Comparison of ENCODE assay signal across 12 mouse cellular contexts in genomic region chr17:87795927-87796714, GRCm38 (mm10). TPM values are rescaled to one million over a fixed set of nuclear protein-coding genes. Genes with fewer than 3 reads are reported as not detected.
DNase-seq lines count a peak whose midpoint lies in the region; ATAC-seq and TF ChIP-seq lines count a peak whose summit lies in the region.
"Had no signal": no experiment of that assay in that cellular context is flagged by ENCODE, and none has a peak within 500 bp of the region (broad histone marks: within the 10 kb centered on the region; RNA-seq: fewer than 3 reads in every experiment).

No protein-coding gene starts in this region.

- no peak overlapping the region for H3K9ac ChIP-seq in intestine, embryonic 15.5 days
- no peak overlapping the region for H3K9ac ChIP-seq in intestine, postnatal 0 days (ENCODE audit: low read depth, low read length)
- H3K9ac ChIP-seq in embryonic facial prominence, embryonic 12.5 days, result no peak overlapping the region
- no peak overlapping the region for H3K9ac ChIP-seq in hindbrain, embryonic 16.5 days (ENCODE audit: low read depth, low read length)
- no peak overlapping the region for H3K9ac ChIP-seq in neural tube, embryonic 12.5 days
- H3K9ac ChIP-seq: embryonic facial prominence, embryonic 15.5 days had no signal

- no peak for ATAC-seq in intestine, embryonic 15.5 days
- no peak for ATAC-seq in intestine, postnatal 0 days
- no peak for ATAC-seq in embryonic facial prominence, embryonic 12.5 days (ENCODE audit: insufficient number of reproducible peaks, insufficient read depth, low FRiP score, low TSS enrichment)
- ATAC-seq in hindbrain, embryonic 16.5 days, result no peak
- no peak for ATAC-seq in neural tube, embryonic 12.5 days (ENCODE audit: low FRiP score, low read depth)
- no peak for ATAC-seq in inflammation-experienced regulatory T-cells, adult 6 months
- ATAC-seq: Patski had no signal

- no peak overlapping the region for H3K4me3 ChIP-seq in intestine, embryonic 15.5 days (replicated peaks)
- H3K4me3 ChIP-seq in intestine, postnatal 0 days (ENCODE audit: low read depth, low read length), result no peak overlapping the region
- peak overlapping the region; percentile 45; the same call in 1 of the 2 replicates for H3K4me3 ChIP-seq in embryonic facial prominence, embryonic 12.5 days
- H3K4me3 ChIP-seq in hindbrain, embryonic 16.5 days (ENCODE audit: low read length), result peak overlapping the region; percentile 60; the same call in 1 of the 2 replicates
- H3K4me3 ChIP-seq in neural tube, embryonic 12.5 days, result peak overlapping the region; percentile 41; the same call in 1 of the 2 replicates
- H3K4me3 ChIP-seq: myocyte had no signal

- peaks cover 24% of the 10 kb centered on the region for H3K4me1 ChIP-seq in intestine, embryonic 15.5 days (replicated peaks)
- H3K4me1 ChIP-seq in intestine, postnatal 0 days (replicated peaks; ENCODE audit: control insufficient read depth, insufficient read depth, low read length), result no peaks in the 10 kb centered on the region; the same call in 1 of the 2 replicates
- H3K4me1 ChIP-seq in embryonic facial prominence, embryonic 12.5 days, result peaks cover 15% of the 10 kb centered on the region
- H3K4me1 ChIP-seq in hindbrain, embryonic 16.5 days (ENCODE audit: control insufficient read depth, insufficient read depth, low read depth, low read length), result peaks cover 11% of the 10 kb centered on the region
- peaks cover 26% of the 10 kb centered on the region for H3K4me1 ChIP-seq in neural tube, embryonic 12.5 days

- no peaks in the 10 kb centered on the region for H3K36me3 ChIP-seq in intestine, embryonic 15.5 days
- H3K36me3 ChIP-seq in intestine, postnatal 0 days (ENCODE audit: control insufficient read depth, insufficient read depth), result no peaks in the 10 kb centered on the region
- H3K36me3 ChIP-seq in embryonic facial prominence, embryonic 12.5 days, result no peaks in the 10 kb centered on the region
- no peaks in the 10 kb centered on the region for H3K36me3 ChIP-seq in hindbrain, embryonic 16.5 days (ENCODE audit: control insufficient read depth, insufficient read depth, low read length)
- no peaks in the 10 kb centered on the region for H3K36me3 ChIP-seq in neural tube, embryonic 12.5 days
- H3K36me3 ChIP-seq: embryonic facial prominence, embryonic 15.5 days had no signal

- 18% methylated on average over 12 of the region's 12 CpGs for WGBS in intestine, embryonic 15.5 days
- WGBS in intestine, postnatal 0 days, result 26% methylated on average over 12 of the region's 12 CpGs
- 30% methylated on average over 12 of the region's 12 CpGs for WGBS in embryonic facial prominence, embryonic 12.5 days
- 30% methylated on average over 12 of the region's 12 CpGs for WGBS in hindbrain, embryonic 16.5 days
- WGBS in neural tube, embryonic 12.5 days, result 31% methylated on average over 12 of the region's 12 CpGs

- no peak overlapping the region for H3K27ac ChIP-seq in intestine, embryonic 15.5 days
- H3K27ac ChIP-seq in intestine, postnatal 0 days (ENCODE audit: low read depth, low read length), result no peak overlapping the region
- H3K27ac ChIP-seq in embryonic facial prominence, embryonic 12.5 days, result no peak overlapping the region
- H3K27ac ChIP-seq in hindbrain, embryonic 16.5 days (ENCODE audit: low read depth, low read length), result no peak overlapping the region
- no peak overlapping the region for H3K27ac ChIP-seq in neural tube, embryonic 12.5 days
- H3K27ac ChIP-seq: embryonic facial prominence, embryonic 15.5 days had no signal

- TF ChIP-seq CTCF in intestine, postnatal 0 days (IDR thresholded peaks at IDR 0.05; ENCODE audit: low read depth), result no peak

- no peaks in the 10 kb centered on the region for H3K9me3 ChIP-seq in intestine, embryonic 15.5 days
- H3K9me3 ChIP-seq in intestine, postnatal 0 days (ENCODE audit: control insufficient read depth), result no peaks in the 10 kb centered on the region
- no peaks in the 10 kb centered on the region for H3K9me3 ChIP-seq in embryonic facial prominence, embryonic 12.5 days
- no peaks in the 10 kb centered on the region for H3K9me3 ChIP-seq in hindbrain, embryonic 16.5 days (ENCODE audit: control insufficient read depth, low read length)
- no peaks in the 10 kb centered on the region for H3K9me3 ChIP-seq in neural tube, embryonic 12.5 days
- H3K9me3 ChIP-seq: embryonic facial prominence, embryonic 15.5 days had no signal

- H3K27me3 ChIP-seq in intestine, embryonic 15.5 days (replicated peaks), result peaks cover 59% of the 10 kb centered on the region
- peaks cover 63% of the 10 kb centered on the region for H3K27me3 ChIP-seq in intestine, postnatal 0 days (replicated peaks; ENCODE audit: control insufficient read depth, insufficient read depth, low read length)
- peaks cover 63% of the 10 kb centered on the region for H3K27me3 ChIP-seq in embryonic facial prominence, embryonic 12.5 days
- peaks cover 38% of the 10 kb centered on the region for H3K27me3 ChIP-seq in hindbrain, embryonic 16.5 days (replicated peaks; ENCODE audit: control insufficient read depth, insufficient read depth, low read length)
- H3K27me3 ChIP-seq in neural tube, embryonic 12.5 days (replicated peaks), result peaks cover 62% of the 10 kb centered on the region

- DNase-seq in adrenal gland, adult 8-10 months, result no peak
- DNase-seq in B cell, adult 2 months, result no peak
- DNase-seq: kidney, postnatal 10 days had no signal

- peak overlapping the region; percentile 88 for H3K4me2 ChIP-seq in intestine, embryonic 15.5 days (replicated peaks)
- no peak overlapping the region for H3K4me2 ChIP-seq in intestine, postnatal 0 days (replicated peaks; ENCODE audit: low read depth)
- peak overlapping the region; percentile 94 for H3K4me2 ChIP-seq in embryonic facial prominence, embryonic 12.5 days (replicated peaks)
- H3K4me2 ChIP-seq in hindbrain, embryonic 16.5 days (ENCODE audit: low read length), result peak overlapping the region; percentile 98
- peak overlapping the region; percentile 85 for H3K4me2 ChIP-seq in neural tube, embryonic 12.5 days (replicated peaks)

RNA-seq across cellular contexts. Expression of gene Kcnk12, which starts 1.7 kb away (rescaled TPM):
- polyA plus RNA-seq in intestine, embryonic 15.5 days (2015; fragmentation: Nextera tagmentation; extraction: Ambion mirVana), result not detected in 2 replicates
- not detected in 2 replicates for polyA plus RNA-seq in intestine, postnatal 0 days (2015; fragmentation: Nextera tagmentation; extraction: Ambion mirVana)
- polyA plus RNA-seq in embryonic facial prominence, embryonic 12.5 days (2016; fragmentation: Nextera tagmentation; extraction: Ambion mirVana), result 0.45 and 0.55 TPM in 2 replicates
- 0.74 and 1.1 TPM in 2 replicates for polyA plus RNA-seq in hindbrain, embryonic 16.5 days (2015; fragmentation: Nextera tagmentation; extraction: Ambion mirVana)
- polyA plus RNA-seq in neural tube, embryonic 12.5 days (2016; fragmentation: Nextera tagmentation; extraction: Ambion mirVana), result 0.32 and 0.49 TPM in 2 replicates
- polyA plus RNA-seq in inflammation-experienced regulatory T-cells, adult 6 months (2017; shearing (Covaris generic)), result not detected
- total RNA-seq in adrenal gland, adult 8-10 months (2022), result under 1 TPM; 0.14 to 0.54 (median 0.19) TPM
- polyA plus RNA-seq: Patski had no signal

Comparison
In these comparisons a context has a peak if more than half of its experiments do, and no peak if none do; other contexts are left out.
1. H3K4me3 ChIP-seq: peak in embryonic facial prominence, embryonic 12.5 days (single experiment), hindbrain, embryonic 16.5 days (single experiment) and neural tube, embryonic 12.5 days (single experiment); none in intestine, embryonic 15.5 days (single experiment) and intestine, postnatal 0 days (single experiment).